Mouse (Mus musculus) heart, postnatal 36 days (tissue): Measurements from ENCODE around the gene Klhl23. TPM values are rescaled to one million over a fixed set of nuclear protein-coding genes. Genes with fewer than 3 reads are reported as not detected.

Source experiments
- total RNA-seq, 2 experiments: library from RNA; stranded (reverse); gene quantifications; 2 replicates each; pipeline ENCODE4 v1.2.3; 2021

Klhl23 gene
- total RNA-seq, 2 experiments from 2014 or later, result 36.4 to 38.9 TPM

Other genes starting within 250 kb of the Klhl23 start
- 1 to 10 TPM in 1 of 2 experiments, under 1 TPM in 1; 0.89 to 1.7 TPM for gene Lrp2, start 235.9 kb upstream of the Klhl23 start, total RNA-seq
- 1 to 10 TPM; 4.7 to 5.3 TPM for gene Bbs5, start 174.8 kb upstream of the Klhl23 start, total RNA-seq
- gene Klhl41, start 151.8 kb upstream of the Klhl23 start, total RNA-seq, result 10 to 100 TPM; 66.9 to 77.0 TPM
- gene Fastkd1, start 108.4 kb upstream of the Klhl23 start, total RNA-seq, result 10 to 100 TPM; 27.2 to 35.9 TPM
- gene Ppig, start 99.4 kb upstream of the Klhl23 start, total RNA-seq, result 10 to 100 TPM; 35.7 to 38.8 TPM
- gene Ccdc173, start 32.4 kb upstream of the Klhl23 start, total RNA-seq, result under 1 TPM; 0.36 to 0.65 TPM
- gene Phospho2, start 32.3 kb upstream of the Klhl23 start, total RNA-seq, result 10 to 100 TPM; 22.7 to 24.1 TPM
- gene Ssb, start 39.6 kb downstream of the Klhl23 start, total RNA-seq, result 10 to 100 TPM; 61.7 to 68.2 TPM
- gene Mettl5, start 63.7 kb downstream of the Klhl23 start, total RNA-seq, result 10 to 100 TPM; 20.8 to 25.3 TPM
- gene Ubr3, start 75.3 kb downstream of the Klhl23 start, total RNA-seq, result 100 to 1,000 TPM; 125 to 133 TPM
- gene Myo3b, start 217.2 kb downstream of the Klhl23 start, total RNA-seq, result under 1 TPM in 1 of 2 experiments, not detected in 1; 0.08 TPM